Mouse (Mus musculus) myocyte (in vitro differentiated cells): Measurements from ENCODE around the gene Gm37240.

Source experiments
- E2F4 ChIP-seq: IDR thresholded peaks from one replicate; pipeline ENCODE4 v1.6.1; 2011; ENCODE audit warnings: mild to moderate bottlenecking, control low read depth, moderate library complexity; ENCODE audit not compliant: insufficient read depth
- POLR2A ChIP-seq: IDR thresholded peaks from one replicate; pipeline ENCODE4 v1.6.1; 2011; ENCODE audit warnings: low read depth, mild to moderate bottlenecking, control low read depth, moderate library complexity; ENCODE audit not compliant: insufficient read length
- POLR2AphosphoS2 ChIP-seq: IDR thresholded peaks from one replicate; pipeline ENCODE4 v1.6.1; 2011; ENCODE audit warnings: low read depth, control low read depth; ENCODE audit not compliant: insufficient read length
- REST ChIP-seq: IDR thresholded peaks from one replicate; pipeline ENCODE4 v1.6.1; 2011; ENCODE audit warnings: mild to moderate bottlenecking, control low read depth, moderate library complexity; ENCODE audit not compliant: insufficient read depth, insufficient read length
- TCF3 ChIP-seq: IDR thresholded peaks from one replicate; pipeline ENCODE4 v1.6.1; 2011; ENCODE audit warnings: low read depth, control low read depth; ENCODE audit not compliant: insufficient read length

DNA sequence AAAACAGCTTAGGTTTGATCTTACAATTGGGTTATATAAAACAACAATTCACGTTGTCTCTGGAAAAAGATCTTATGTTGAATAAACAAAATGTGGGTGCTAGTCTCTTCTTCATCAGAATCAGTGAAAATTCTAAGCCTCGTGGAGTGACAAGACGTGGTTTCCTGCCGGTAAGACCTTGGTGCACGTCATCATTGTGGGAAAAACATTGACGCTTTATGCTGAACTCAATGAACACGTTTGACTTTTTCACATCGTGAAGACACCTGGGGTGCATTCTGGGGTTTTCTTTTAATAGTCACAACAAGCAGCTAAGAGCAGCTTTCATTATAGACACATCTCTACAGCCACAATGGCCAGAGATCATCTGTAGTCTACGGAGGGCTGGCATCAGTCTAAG lies 1182.1 kb downstream of the Gm37240 start:
- TF ChIP-seq POLR2AphosphoS2 (no peak), E2F4 (no peak), POLR2A (no peak), TCF3 (no peak), REST (no peak)
